Mouse (Mus musculus) heart, embryonic 11.5 days (tissue): Measurements from ENCODE around the gene 1190002N15Rik. TPM values are rescaled to one million over a fixed set of nuclear protein-coding genes. Genes with fewer than 3 reads are reported as not detected.

Source experiments
- ATAC-seq: fragments of 200-750 bp; cut with Nextera tagmentation; replicated peaks from 2 replicates; pipeline ENCODE4 v1.8.0; 2017; ENCODE audit warnings: moderate library complexity; ENCODE audit not compliant: insufficient number of reproducible peaks, low FRiP score, low TSS enrichment
- H3K27ac ChIP-seq: fragments of 300-500 bp; sonication (generic); 2 replicates; pipeline ENCODE4 v1.5.1; 2014; ENCODE audit warnings: mild to moderate bottlenecking, low read depth, low read length
- H3K27me3 ChIP-seq: fragments of 300-500 bp; sonication (generic); 2 replicates; pipeline ENCODE4 v1.6.1; 2014; ENCODE audit warnings: mild to moderate bottlenecking, low read length, mixed read lengths; ENCODE audit not compliant: control insufficient read depth, insufficient read depth
- H3K36me3 ChIP-seq: fragments of 300-500 bp; sonication (generic); 2 replicates; pipeline ENCODE4 v1.6.1; 2014; ENCODE audit warnings: mild to moderate bottlenecking, low read length, moderate library complexity, mixed read lengths; ENCODE audit not compliant: control insufficient read depth, insufficient read depth
- H3K4me1 ChIP-seq: fragments of 300-500 bp; sonication (generic); 2 replicates; pipeline ENCODE4 v1.6.1; 2014; ENCODE audit warnings: low read length; ENCODE audit not compliant: control insufficient read depth, insufficient read depth
- H3K4me2 ChIP-seq: fragments of 300-500 bp; sonication (generic); 2 replicates; pipeline ENCODE4 v1.6.1; 2014; ENCODE audit warnings: mild to moderate bottlenecking, moderate library complexity
- H3K4me3 ChIP-seq: fragments of 300-500 bp; sonication (generic); 2 replicates; pipeline ENCODE4 v1.5.1; 2014; ENCODE audit warnings: low read depth, low read length
- H3K9ac ChIP-seq: fragments of 300-500 bp; sonication (generic); 2 replicates; pipeline ENCODE4 v1.6.1; 2014; ENCODE audit warnings: mild to moderate bottlenecking, low read depth, low read length, moderate library complexity
- H3K9me3 ChIP-seq: fragments of 300-500 bp; sonication (generic); replicated peaks from 2 replicates; pipeline ENCODE4 v1.6.1; 2016; ENCODE audit warnings: low read length; ENCODE audit not compliant: control insufficient read depth
- WGBS: fragments of 180-500 bp; shearing (Covaris S2); extraction: QIAGEN DNeasy Blood & Tissue Kit; methylation state at CpG from one replicate; pipeline ENCODE4 v1.1.7; 2014; ENCODE audit not compliant: insufficient replicate concordance; 5-methylcytosine and 5-hydroxymethylcytosine counted together
- polyA plus RNA-seq: library from polyadenylated mRNA; unstranded; fragments of >200 nt; fragmentation: Nextera tagmentation; extraction: Ambion mirVana; gene quantifications from 2 replicates; pipeline ENCODE4 v1.2.1, GENCODE M21; 2014

1190002N15Rik gene
- polyA plus RNA-seq, 1 experiment from 2014 or later, result 54.3 TPM

GRCm38 (mm10) chr9:94491467-94491866, 46.4 kb downstream of the 1190002N15Rik start:
- ATAC-seq, result no peak
- Histone ChIP-seq H3K27me3 (no peaks in the 10 kb centered on the region), H3K9me3 (no peaks in the 10 kb centered on the region), H3K9ac (no peak overlapping the region), H3K27ac (no peak overlapping the region), H3K4me3 (no peak overlapping the region), H3K4me1 (no peaks in the 10 kb centered on the region), H3K4me2 (no peak overlapping the region), H3K36me3 (no peaks in the 10 kb centered on the region)
- WGBS, result 43% methylated on average over 9 of the region's 9 CpGs

- Histone ChIP-seq H3K27me3 (no peaks in the 10 kb centered on the region), H3K9me3 (no peaks in the 10 kb centered on the region), H3K9ac (no peak overlapping the region), H3K36me3 (no peaks in the 10 kb centered on the region), H3K4me2 (no peak overlapping the region), H3K4me1 (0 out of 2 replicates have a peak, but pooled peaks cover 3% of the 10 kb centered on the region), H3K27ac (no peak overlapping the region), H3K4me3 (no peak overlapping the region)
- ATAC-seq, result no peak
- 74% methylated on average over 2 of the region's 2 CpGs for WGBS
Observed at GRCm38 (mm10) chr9:94487976-94488375, 49.9 kb downstream of the 1190002N15Rik start.

GRCm38 (mm10) chr9:94483291-94483879, 54.5 kb downstream of the 1190002N15Rik start:
- no peak overlapping the region for H3K4me2 ChIP-seq
- no peaks in the 10 kb centered on the region for H3K9me3 ChIP-seq
- 0 out of 2 replicates have a peak, but pooled peaks cover 3% of the 10 kb centered on the region for H3K4me1 ChIP-seq
- no peaks in the 10 kb centered on the region for H3K36me3 ChIP-seq
- no peak overlapping the region for H3K4me3 ChIP-seq
- no peak for ATAC-seq
- no peak overlapping the region for H3K27ac ChIP-seq
- no peaks in the 10 kb centered on the region for H3K27me3 ChIP-seq
- 57% methylated on average over 6 of the region's 6 CpGs for WGBS
- H3K9ac ChIP-seq, result no peak overlapping the region

- 81% methylated on average over 10 of the region's 10 CpGs for WGBS
- Histone ChIP-seq H3K9me3 (no peaks in the 10 kb centered on the region), H3K27me3 (no peaks in the 10 kb centered on the region), H3K4me2 (no peak overlapping the region), H3K4me1 (0 out of 2 replicates have a peak, but pooled peaks cover 3% of the 10 kb centered on the region), H3K9ac (no peak overlapping the region), H3K4me3 (no peak overlapping the region), H3K36me3 (no peaks in the 10 kb centered on the region), H3K27ac (no peak overlapping the region)
- ATAC-seq, result no peak
Observed at GRCm38 (mm10) chr9:94482215-94482975, 55.5 kb downstream of the 1190002N15Rik start.

GRCm38 (mm10) chr9:94481057-94481456, 56.8 kb downstream of the 1190002N15Rik start:
- 85% methylated on average over 16 of the region's 16 CpGs for WGBS
- no peak for ATAC-seq
- H3K36me3 ChIP-seq, result no peaks in the 10 kb centered on the region
- H3K4me1 ChIP-seq, result 0 out of 2 replicates have a peak, but pooled peaks cover 3% of the 10 kb centered on the region
- H3K4me2 ChIP-seq, result no peak overlapping the region
- no peak overlapping the region for H3K4me3 ChIP-seq
- no peaks in the 10 kb centered on the region for H3K27me3 ChIP-seq
- no peak overlapping the region for H3K27ac ChIP-seq
- no peaks in the 10 kb centered on the region for H3K9me3 ChIP-seq
- H3K9ac ChIP-seq, result no peak overlapping the region

- ATAC-seq, result no peak
- no peak overlapping the region for H3K27ac ChIP-seq
- no peaks in the 10 kb centered on the region for H3K36me3 ChIP-seq
- H3K4me1 ChIP-seq, result 0 out of 2 replicates have a peak, but pooled peaks cover 3% of the 10 kb centered on the region
- no peaks in the 10 kb centered on the region for H3K9me3 ChIP-seq
- 81% methylated on average over 6 of the region's 6 CpGs for WGBS
- no peak overlapping the region for H3K4me3 ChIP-seq
- no peak overlapping the region for H3K4me2 ChIP-seq
- H3K9ac ChIP-seq, result no peak overlapping the region
- H3K27me3 ChIP-seq, result no peaks in the 10 kb centered on the region
Observed at GRCm38 (mm10) chr9:94479382-94479781, 58.5 kb downstream of the 1190002N15Rik start.

GRCm38 (mm10) chr9:94478954-94479353, 58.9 kb downstream of the 1190002N15Rik start:
- Histone ChIP-seq H3K27me3 (no peaks in the 10 kb centered on the region), H3K27ac (no peak overlapping the region), H3K36me3 (no peaks in the 10 kb centered on the region), H3K9ac (no peak overlapping the region), H3K4me2 (no peak overlapping the region), H3K9me3 (no peaks in the 10 kb centered on the region), H3K4me3 (no peak overlapping the region), H3K4me1 (0 out of 2 replicates have a peak, but pooled peaks cover 3% of the 10 kb centered on the region)
- ATAC-seq, result no peak
- WGBS, result 53% methylated on average over 6 of the region's 6 CpGs

- H3K36me3 ChIP-seq, result no peaks in the 10 kb centered on the region
- WGBS, result 87% methylated on average over 1 of the region's 1 CpGs
- no peak for ATAC-seq
- no peaks in the 10 kb centered on the region for H3K27me3 ChIP-seq
- H3K4me2 ChIP-seq, result no peak overlapping the region
- no peaks in the 10 kb centered on the region for H3K4me1 ChIP-seq
- H3K9ac ChIP-seq, result no peak overlapping the region
- no peak overlapping the region for H3K4me3 ChIP-seq
- H3K27ac ChIP-seq, result no peak overlapping the region
- no peaks in the 10 kb centered on the region for H3K9me3 ChIP-seq
Observed at GRCm38 (mm10) chr9:94475973-94476372, 61.9 kb downstream of the 1190002N15Rik start.
